Mouse (Mus musculus): Measurements from ENCODE around the gene Grip1.

Grip1 gene

DNA sequence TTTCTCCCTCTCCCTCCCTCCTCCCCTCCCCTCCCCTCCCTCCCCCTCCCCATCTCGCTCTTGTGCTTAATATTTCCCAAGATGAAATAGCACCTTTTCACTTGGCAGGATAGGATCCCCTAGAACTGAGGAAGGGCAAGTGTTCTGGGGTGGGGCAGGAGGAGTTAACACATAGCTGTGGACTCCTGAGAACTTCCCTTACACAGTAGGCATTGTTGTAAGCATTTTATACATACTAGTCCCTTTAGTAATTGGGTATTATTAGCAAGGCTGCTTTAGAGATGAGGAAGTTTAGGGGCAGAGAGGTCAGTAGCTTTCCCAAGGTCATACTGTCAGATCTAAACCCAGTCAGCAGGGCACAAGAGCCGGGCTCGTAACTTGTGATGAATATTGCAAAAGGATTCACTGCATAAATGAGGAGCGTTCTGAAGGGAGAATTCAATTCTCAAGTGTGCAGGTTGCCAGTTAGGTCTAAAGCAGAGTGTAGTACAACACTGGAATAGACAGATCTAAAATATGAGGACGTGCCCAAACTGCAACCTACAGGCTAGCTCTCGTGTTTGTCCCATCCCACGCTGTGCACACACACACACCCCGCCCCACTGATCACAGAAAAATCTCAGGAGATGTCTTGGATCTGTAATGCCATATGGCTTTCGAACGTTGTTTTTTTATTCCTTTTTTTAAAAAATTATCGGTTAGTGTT, 392.2 kb downstream of the Grip1 start:
- no peak for DNase-seq

- no peak for DNase-seq
Measured at GRCm38 (mm10) chr10:119851594-119851993, 398.0 kb downstream of the Grip1 start.

GRCm38 (mm10) chr10:119852582-119853135, 399.0 kb downstream of the Grip1 start:
- no peak for DNase-seq

DNA sequence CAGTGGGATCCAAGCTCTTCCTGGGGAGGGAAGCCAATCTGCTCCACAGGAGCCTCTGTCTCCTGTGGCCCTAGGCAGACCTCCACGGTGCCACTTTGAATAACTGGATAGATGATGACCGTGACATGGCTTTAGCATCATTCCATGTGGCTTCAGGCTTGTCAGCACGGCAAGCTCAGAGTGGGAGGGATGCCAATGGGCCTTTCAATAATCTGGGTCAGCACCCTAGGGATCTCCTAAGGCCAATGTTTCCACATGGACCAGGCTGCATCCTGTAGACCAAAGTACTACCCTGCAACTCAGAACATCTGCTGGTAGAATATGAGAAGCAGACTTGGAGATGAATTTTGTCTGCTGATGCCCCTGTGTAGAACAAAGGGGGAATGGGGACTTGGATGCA, 414.1 kb downstream of the Grip1 start:
- peak; percentile 9 for DNase-seq

GRCm38 (mm10) chr10:119868995-119869579, 415.5 kb downstream of the Grip1 start:
- no peak for DNase-seq

DNA sequence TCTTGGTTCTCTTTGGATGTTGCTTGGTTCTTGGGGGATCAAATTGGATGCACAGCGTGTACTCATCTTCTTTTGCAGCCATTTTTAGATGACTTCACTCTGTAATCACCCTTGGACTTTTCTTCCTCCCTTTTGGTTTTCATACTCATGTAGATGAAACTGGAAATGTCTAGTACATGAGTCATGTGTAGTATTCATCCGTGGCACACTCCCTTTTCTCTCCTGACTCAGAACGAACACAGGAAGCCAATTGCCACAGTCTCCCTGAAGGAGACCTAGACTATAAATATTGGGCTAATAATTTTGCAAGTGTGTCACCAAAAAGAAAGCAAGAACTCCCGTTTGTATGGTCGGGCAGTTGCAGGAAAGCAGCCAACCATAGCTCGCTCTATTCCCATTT, 423.1 kb downstream of the Grip1 start:
- no peak for DNase-seq

DNA sequence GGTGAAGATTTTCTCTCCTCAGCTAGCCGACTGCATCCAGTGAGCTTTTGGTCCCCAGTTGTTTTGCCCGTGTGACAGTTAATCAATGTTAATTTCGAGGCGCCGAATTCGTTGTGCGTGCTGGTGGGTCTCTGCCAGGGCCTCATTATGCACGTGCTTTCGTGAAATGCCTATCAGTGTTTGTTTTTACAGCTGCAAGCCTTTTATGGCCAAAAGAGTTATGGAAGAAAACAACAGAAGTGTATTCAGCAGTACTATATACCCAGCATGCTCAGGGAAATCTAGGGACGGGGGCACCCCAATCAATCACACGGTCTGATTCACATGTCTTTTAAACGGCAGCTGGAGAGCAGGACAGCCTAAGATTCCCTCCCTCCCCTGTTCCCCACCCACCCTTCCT, 424.7 kb downstream of the Grip1 start:
- DNase-seq = no peak

DNA sequence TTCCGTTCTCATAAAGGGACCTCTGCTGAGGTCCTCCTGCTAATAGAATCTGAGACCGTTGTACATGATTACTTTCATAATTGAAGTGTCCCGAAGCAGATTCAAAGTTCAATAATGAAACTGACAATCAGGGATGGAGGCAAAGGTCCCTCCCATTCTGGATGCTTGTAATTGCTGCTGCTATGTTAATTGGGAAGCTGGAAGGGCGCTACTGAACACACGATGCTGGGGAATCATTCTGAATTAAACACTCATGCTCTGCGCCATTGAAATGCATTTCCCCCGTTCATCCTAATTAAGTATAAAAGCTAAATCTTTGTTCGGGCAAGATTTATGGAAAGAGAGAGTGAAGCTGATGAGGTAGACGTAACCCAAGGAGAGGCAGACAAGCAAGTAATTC, 431.0 kb downstream of the Grip1 start:
- no peak for DNase-seq

DNA sequence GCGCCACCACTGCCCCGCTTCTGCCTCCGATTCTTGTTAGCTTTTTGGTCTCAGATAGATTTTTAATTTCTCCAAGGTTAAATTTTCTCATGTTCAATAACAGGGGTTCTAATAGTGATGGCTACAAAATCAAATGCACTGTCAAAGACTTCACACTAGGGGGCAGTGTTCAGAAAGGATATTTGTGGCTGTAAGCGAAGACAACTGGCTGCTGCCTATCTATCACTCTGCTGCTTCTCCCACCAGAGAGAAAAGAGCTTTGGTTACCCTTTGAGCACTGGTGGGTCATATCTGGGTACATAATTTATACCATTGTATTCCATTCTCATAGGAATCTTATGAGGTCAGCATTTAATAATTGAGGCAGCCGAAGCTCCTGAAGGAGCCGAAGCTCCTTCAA, 431.9 kb downstream of the Grip1 start:
- no peak for DNase-seq

DNA sequence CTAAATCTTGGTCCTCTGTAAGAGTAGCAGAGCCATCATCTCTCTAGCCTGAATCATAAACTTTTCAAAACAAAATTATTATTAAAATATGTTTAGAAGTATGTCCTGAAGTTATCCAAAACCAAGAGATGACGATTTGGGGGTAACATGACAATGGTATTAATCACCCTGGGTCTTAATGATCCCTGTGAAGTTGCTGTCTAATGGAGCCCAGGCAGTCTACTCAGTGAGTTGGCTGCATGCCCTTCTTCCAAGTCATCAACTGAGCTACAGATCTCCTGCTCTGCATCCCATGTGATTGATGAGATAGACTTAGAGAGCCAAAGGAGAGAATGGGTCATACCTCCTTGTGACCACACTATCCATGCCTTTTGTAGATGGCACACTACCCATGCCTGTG, 433.1 kb downstream of the Grip1 start:
- no peak for DNase-seq

GRCm38 (mm10) chr10:119902754-119903153, 449.1 kb downstream of the Grip1 start:
- DNase-seq = no peak

- DNase-seq = no peak
Measured at GRCm38 (mm10) chr10:119906869-119907268, 453.2 kb downstream of the Grip1 start.

DNA sequence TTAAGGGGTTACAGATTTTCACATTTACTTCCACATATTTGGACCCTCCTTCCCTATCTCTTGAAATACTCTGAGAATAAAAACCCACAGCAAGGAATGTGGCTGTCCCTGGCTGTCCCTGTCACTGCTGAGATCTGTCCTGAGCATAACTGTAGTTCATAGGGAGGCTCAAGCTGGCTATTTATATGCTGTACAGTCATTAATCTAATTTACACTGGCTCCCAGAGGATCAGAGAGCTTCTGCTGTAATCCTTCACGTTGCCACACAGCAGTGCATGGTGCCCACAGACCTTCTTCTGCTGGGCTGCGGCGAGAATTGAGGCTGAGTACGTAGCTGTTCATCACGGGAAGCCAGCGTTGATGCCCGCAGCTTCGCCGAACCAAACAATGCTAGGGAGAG, 464.4 kb downstream of the Grip1 start:
- DNase-seq = no peak

DNA sequence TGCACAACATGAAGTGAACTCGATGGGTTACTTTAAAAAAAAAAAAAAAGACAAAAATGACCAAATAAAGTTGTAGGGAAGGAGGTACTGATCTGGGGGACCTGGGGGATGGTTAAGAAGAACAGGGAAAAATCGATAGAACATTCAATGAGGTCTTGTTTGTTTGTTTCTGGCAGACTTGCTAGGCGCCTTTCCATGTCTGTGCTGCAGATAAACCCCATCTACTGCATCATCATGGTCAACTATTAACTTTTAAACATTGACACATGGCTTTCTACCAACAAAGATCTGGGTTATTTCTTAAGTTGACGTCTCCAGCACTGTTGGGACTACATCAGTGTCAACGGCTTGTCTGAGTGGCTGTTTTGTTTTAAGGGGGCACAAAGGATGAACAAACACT, 474.3 kb downstream of the Grip1 start:
- no peak for DNase-seq

GRCm38 (mm10) chr10:119928921-119929320, 475.3 kb downstream of the Grip1 start:
- no peak for DNase-seq

GRCm38 (mm10) chr10:119932794-119933193, 479.2 kb downstream of the Grip1 start:
- no peak for DNase-seq

GRCm38 (mm10) chr10:119933362-119933761, 479.7 kb downstream of the Grip1 start:
- DNase-seq = no peak

- no peak for DNase-seq
Measured at GRCm38 (mm10) chr10:119935231-119935630, 481.6 kb downstream of the Grip1 start.

- no peak for DNase-seq
Measured at GRCm38 (mm10) chr10:119937481-119937880, 483.9 kb downstream of the Grip1 start.

DNA sequence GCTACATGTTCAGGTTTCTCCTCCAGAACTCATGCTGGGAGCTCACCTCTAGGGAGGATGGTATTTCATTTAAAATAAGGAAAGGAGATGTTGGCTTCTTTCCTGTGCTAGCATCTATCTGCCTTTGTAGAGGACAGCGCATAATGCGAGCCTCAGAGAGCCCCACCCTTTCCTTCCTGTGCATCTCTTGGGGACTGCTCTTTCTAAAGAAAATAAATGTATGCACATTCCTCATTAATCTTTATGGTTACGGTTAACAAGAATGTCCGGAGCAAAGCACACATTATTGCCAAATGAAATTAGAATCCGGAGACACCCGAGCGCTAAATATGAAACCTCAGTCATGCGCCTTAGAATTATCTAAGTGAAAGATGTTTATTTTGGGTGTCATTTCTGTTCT, 490.3 kb downstream of the Grip1 start:
- DNase-seq = no peak

DNA sequence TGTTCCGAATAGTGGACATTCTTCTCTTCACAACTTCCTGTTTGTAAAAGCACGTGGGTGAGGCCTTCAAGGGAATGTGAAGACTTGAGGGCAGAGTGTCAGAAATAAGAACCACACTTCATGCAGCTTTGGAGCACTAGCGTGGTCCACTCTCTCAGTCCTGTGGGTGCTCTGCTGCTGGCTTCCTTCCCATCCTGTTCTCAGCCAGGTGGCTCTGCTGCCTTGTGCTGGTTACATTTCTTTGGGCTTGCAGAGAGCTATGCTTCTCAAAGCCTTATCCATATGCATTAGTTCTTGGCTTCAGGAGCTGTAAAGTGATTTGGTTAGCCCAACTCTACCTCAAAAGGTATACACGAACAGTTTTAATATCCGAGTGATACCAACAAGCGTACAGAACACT, 497.8 kb downstream of the Grip1 start:
- no peak for DNase-seq

- DNase-seq = no peak
Measured at GRCm38 (mm10) chr10:119957260-119957955, 503.8 kb downstream of the Grip1 start.

- no peak for DNase-seq
Measured at GRCm38 (mm10) chr10:119960915-119961314, 507.3 kb downstream of the Grip1 start.

- no peak for DNase-seq
Measured at GRCm38 (mm10) chr10:119966321-119966720, 512.7 kb downstream of the Grip1 start.
